Mouse (Mus musculus): ENCODE results near the gene Prf1. TPM values are rescaled to one million over a fixed set of nuclear protein-coding genes. Genes with fewer than 3 reads are reported as not detected.

Gene Prf1
- total and polyA plus RNA-seq, 2 experiments from 2014 or later: not detected

GRCm38 (mm10) chr10:61273844-61274215 lies 23.8 kb upstream of the Prf1 start:
- no peak overlapping the region for H3K27ac ChIP-seq (ENCODE audit: low read depth, low read length)
- no peaks in the 10 kb centered on the region for H3K27me3 ChIP-seq (ENCODE audit: insufficient read depth, low read length)
- DNase-seq (no peak), ATAC-seq (no peak)
- no peak for TF ChIP-seq CTCF (IDR thresholded peaks at IDR 0.05; ENCODE audit: low read depth)
- H3K4me2 ChIP-seq (ENCODE audit: low read depth): peak overlapping the region; percentile 96
- 37% methylated on average over 7 of the region's 7 CpGs for WGBS
- no peaks in the 10 kb centered on the region for H3K4me1 ChIP-seq (ENCODE audit: insufficient read depth)
- H3K4me3 ChIP-seq (ENCODE audit: low read depth, low read length): peak overlapping the region; percentile 55
- no peaks in the 10 kb centered on the region for H3K9me3 ChIP-seq (ENCODE audit: low read length)
- H3K36me3 ChIP-seq (ENCODE audit: insufficient read depth): no peaks in the 10 kb centered on the region
- peak overlapping the region; percentile 47; the same call in 1 of the 2 replicates for H3K9ac ChIP-seq

DNA sequence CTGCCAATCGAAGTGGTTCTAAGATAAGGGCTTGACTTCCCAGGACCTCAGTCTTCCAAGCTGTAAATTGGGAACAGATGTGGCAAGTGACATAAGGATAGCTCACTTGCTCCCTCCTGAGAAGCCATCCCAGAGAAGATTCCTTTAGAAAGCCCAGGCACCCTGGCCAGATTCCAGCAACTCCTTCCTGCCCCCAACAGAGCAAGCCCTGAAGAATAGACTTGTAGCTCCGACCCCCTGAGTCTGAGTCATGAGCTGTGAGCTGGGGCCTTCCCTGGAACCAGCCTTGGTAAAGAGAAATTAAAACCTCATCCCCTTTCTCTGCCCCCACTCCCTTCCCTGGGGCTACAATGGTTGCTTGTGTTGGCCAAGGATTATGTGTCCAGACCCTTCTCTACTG lies 23.1 kb upstream of the Prf1 start:
- TF ChIP-seq CTCF (IDR thresholded peaks at IDR 0.05; ENCODE audit: low read depth): no peak
- H3K4me3 ChIP-seq (ENCODE audit: low read depth, low read length): no peak overlapping the region
- no peak for ATAC-seq
- WGBS: 63% methylated on average over 2 of the region's 2 CpGs
- no peak overlapping the region for H3K9ac ChIP-seq
- H3K36me3 ChIP-seq (ENCODE audit: insufficient read depth): no peaks in the 10 kb centered on the region
- no peak overlapping the region for H3K27ac ChIP-seq (ENCODE audit: low read depth, low read length)
- DNase-seq: no peak
- H3K27me3 ChIP-seq (ENCODE audit: insufficient read depth, low read length): no peaks in the 10 kb centered on the region
- H3K4me2 ChIP-seq (ENCODE audit: low read depth): no peak overlapping the region
- H3K9me3 ChIP-seq (ENCODE audit: low read length): no peaks in the 10 kb centered on the region
- H3K4me1 ChIP-seq (ENCODE audit: insufficient read depth): no peaks in the 10 kb centered on the region

DNA sequence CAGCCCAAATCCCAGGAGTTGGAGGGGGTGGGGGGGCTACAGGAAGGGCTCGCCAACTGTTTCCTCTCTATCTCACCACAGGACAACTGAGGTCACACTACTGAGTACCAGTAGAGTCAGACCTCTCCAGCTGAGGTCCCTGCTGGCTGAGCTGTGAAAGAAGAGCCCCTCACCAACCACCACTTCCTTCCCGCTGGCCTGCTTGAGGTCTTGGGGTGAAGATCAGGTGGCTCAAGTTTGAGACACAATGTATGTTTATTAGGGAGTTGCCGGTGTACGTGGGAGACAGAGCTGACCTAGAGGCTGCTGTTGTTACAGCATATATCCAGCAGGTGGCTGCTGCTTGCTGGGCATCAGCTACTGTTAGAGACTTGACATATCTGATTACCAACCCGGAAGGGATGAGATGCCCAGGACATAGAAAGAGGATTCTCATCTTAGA lies 21.9 kb upstream of the Prf1 start:
- H3K4me3 ChIP-seq (ENCODE audit: low read depth, low read length): no peak overlapping the region
- no peaks in the 10 kb centered on the region for H3K4me1 ChIP-seq (ENCODE audit: insufficient read depth)
- H3K27me3 ChIP-seq (ENCODE audit: insufficient read depth, low read length): no peaks in the 10 kb centered on the region
- no peak overlapping the region for H3K9ac ChIP-seq
- H3K4me2 ChIP-seq (ENCODE audit: low read depth): no peak overlapping the region
- ATAC-seq: peak; percentile 46
- no peak overlapping the region for H3K27ac ChIP-seq (ENCODE audit: low read depth, low read length)
- 10% methylated on average over 5 of the region's 5 CpGs for WGBS
- peak; percentile 63 for DNase-seq
- peak; percentile 79 for TF ChIP-seq CTCF (IDR thresholded peaks at IDR 0.05; ENCODE audit: low read depth)
- H3K9me3 ChIP-seq (ENCODE audit: low read length): no peaks in the 10 kb centered on the region
- no peaks in the 10 kb centered on the region for H3K36me3 ChIP-seq (ENCODE audit: insufficient read depth)

DNA sequence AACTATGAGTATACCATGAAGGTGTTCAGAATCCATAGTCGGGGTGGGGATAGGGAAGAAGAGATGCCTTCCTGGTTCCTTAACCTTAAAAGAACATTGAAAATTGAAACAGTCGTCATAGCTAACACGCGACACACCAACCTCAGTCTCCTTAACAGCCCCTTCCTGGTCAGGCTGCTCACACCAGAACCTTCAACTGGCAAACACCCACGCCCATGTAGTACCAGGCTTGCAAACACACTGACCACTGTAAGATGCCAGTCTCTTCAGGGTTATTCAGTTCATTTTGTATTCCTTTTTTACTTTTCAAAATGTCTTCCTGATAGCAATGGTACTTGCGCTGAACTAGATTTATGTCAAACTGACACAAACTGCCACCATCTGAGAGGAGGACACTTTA lies 20.6 kb upstream of the Prf1 start:
- no peaks in the 10 kb centered on the region for H3K27me3 ChIP-seq (ENCODE audit: insufficient read depth, low read length)

GRCm38 (mm10) chr10:61277918-61278674 lies 19.5 kb upstream of the Prf1 start:
- DNase-seq: no peak
- no peak for ATAC-seq
- Histone ChIP-seq H3K9ac (no peak overlapping the region), H3K4me2 (ENCODE audit: low read depth) (no peak overlapping the region), H3K9me3 (ENCODE audit: low read length) (no peaks in the 10 kb centered on the region), H3K4me1 (ENCODE audit: insufficient read depth) (no peaks in the 10 kb centered on the region), H3K36me3 (ENCODE audit: insufficient read depth) (no peaks in the 10 kb centered on the region), H3K4me3 (ENCODE audit: low read depth, low read length) (no peak overlapping the region), H3K27me3 (ENCODE audit: insufficient read depth, low read length) (no peaks in the 10 kb centered on the region), H3K27ac (ENCODE audit: low read depth, low read length) (no peak overlapping the region)
- 74% methylated on average over 14 of the region's 14 CpGs for WGBS
- TF ChIP-seq CTCF (IDR thresholded peaks at IDR 0.05; ENCODE audit: low read depth): no peak

More for the DNA sequence above, 20.6 kb upstream of the Prf1 start:
- Histone ChIP-seq H3K9me3 (ENCODE audit: low read length) (no peaks in the 10 kb centered on the region), H3K4me2 (ENCODE audit: low read depth) (no peak overlapping the region), H3K9ac (no peak overlapping the region), H3K36me3 (ENCODE audit: insufficient read depth) (no peaks in the 10 kb centered on the region), H3K27ac (ENCODE audit: low read depth, low read length) (no peak overlapping the region), H3K4me1 (ENCODE audit: insufficient read depth) (no peaks in the 10 kb centered on the region), H3K4me3 (ENCODE audit: low read depth, low read length) (no peak overlapping the region)
- ATAC-seq: no peak
- DNase-seq: no peak
- no peak for TF ChIP-seq CTCF (IDR thresholded peaks at IDR 0.05; ENCODE audit: low read depth)
- 95% methylated on average over 6 of the region's 6 CpGs for WGBS

GRCm38 (mm10) chr10:61281115-61281514 lies 16.5 kb upstream of the Prf1 start:
- no peak for TF ChIP-seq CTCF (IDR thresholded peaks at IDR 0.05; ENCODE audit: low read depth)
- Histone ChIP-seq H3K9me3 (ENCODE audit: low read length) (no peaks in the 10 kb centered on the region), H3K4me2 (ENCODE audit: low read depth) (no peak overlapping the region), H3K27ac (ENCODE audit: low read depth, low read length) (no peak overlapping the region), H3K9ac (no peak overlapping the region), H3K4me3 (ENCODE audit: low read depth, low read length) (no peak overlapping the region), H3K27me3 (ENCODE audit: insufficient read depth, low read length) (no peaks in the 10 kb centered on the region), H3K4me1 (ENCODE audit: insufficient read depth) (no peaks in the 10 kb centered on the region), H3K36me3 (ENCODE audit: insufficient read depth) (no peaks in the 10 kb centered on the region)
- DNase-seq (no peak), ATAC-seq (no peak)
- 83% methylated on average over 5 of the region's 5 CpGs for WGBS

GRCm38 (mm10) chr10:61284309-61284708 lies 13.3 kb upstream of the Prf1 start:
- WGBS: 91% methylated on average over 4 of the region's 4 CpGs
- ATAC-seq (no peak), DNase-seq (no peak)
- H3K36me3 ChIP-seq (ENCODE audit: insufficient read depth): no peaks in the 10 kb centered on the region
- no peak for TF ChIP-seq CTCF (IDR thresholded peaks at IDR 0.05; ENCODE audit: low read depth)
- H3K9me3 ChIP-seq (ENCODE audit: low read length): no peaks in the 10 kb centered on the region
- H3K4me2 ChIP-seq (ENCODE audit: low read depth): no peak overlapping the region
- no peak overlapping the region for H3K9ac ChIP-seq
- no peak overlapping the region for H3K27ac ChIP-seq (ENCODE audit: low read depth, low read length)
- no peaks in the 10 kb centered on the region for H3K27me3 ChIP-seq (ENCODE audit: insufficient read depth, low read length)
- no peaks in the 10 kb centered on the region for H3K4me1 ChIP-seq (ENCODE audit: insufficient read depth)
- H3K4me3 ChIP-seq (ENCODE audit: low read depth, low read length): no peak overlapping the region

Data from forebrain, postnatal 0 days (tissue).